Mouse (Mus musculus) retina, postnatal 1 day (tissue): Measurements from ENCODE around the gene Cdk4.

ENCODE experiments used
- DNase-seq: peaks from one replicate; pipeline ENCODE4 v3.0.0-alpha.2; 2012

The Cdk4 gene

DNA sequence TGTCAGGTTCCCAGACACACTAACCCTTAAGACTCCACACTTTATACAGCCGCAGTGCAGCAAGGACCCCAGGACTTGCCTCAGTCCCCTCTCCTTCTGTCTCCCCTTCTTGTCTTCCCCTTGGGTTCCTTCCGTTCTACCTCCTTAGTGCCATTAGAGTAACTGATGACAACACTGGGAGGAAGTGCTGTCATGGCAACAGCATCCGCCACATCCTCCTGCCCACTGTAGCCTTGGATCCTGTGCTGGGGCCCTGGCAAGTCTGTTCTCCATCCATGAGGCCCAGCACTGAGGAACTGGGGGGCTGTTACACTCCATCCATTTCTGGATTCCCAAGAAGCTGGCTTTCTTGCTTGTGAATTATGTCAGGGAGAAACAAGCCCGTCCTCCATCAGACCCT lies 12.7 kb downstream of the Cdk4 start:
- DNase-seq, result no peak

DNA sequence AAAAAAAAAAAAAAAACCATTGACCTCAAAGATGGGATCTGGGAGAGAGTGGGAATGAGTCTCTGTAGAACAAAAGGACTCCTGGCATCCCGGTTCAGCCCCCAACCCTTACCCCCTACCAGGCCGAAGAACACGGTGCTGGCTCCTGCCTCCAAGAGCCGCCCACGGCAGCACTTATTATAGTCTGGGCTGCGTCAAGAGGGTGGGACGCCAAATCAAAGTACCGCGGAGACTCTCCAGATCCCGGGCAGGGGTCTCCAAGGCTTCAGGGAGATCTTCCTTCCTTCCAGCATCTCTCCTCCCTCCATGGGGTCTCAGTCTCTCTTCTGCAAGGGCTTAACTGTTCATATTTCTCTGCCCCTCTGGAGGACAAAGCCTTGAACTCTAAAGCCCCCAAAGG lies 14.2 kb downstream of the Cdk4 start:
- DNase-seq, result no peak

- DNase-seq, result peak; percentile 56
These were observed 14.8 kb downstream of the Cdk4 start for GRCm38 (mm10) chr10:127078001-127078676.

DNA sequence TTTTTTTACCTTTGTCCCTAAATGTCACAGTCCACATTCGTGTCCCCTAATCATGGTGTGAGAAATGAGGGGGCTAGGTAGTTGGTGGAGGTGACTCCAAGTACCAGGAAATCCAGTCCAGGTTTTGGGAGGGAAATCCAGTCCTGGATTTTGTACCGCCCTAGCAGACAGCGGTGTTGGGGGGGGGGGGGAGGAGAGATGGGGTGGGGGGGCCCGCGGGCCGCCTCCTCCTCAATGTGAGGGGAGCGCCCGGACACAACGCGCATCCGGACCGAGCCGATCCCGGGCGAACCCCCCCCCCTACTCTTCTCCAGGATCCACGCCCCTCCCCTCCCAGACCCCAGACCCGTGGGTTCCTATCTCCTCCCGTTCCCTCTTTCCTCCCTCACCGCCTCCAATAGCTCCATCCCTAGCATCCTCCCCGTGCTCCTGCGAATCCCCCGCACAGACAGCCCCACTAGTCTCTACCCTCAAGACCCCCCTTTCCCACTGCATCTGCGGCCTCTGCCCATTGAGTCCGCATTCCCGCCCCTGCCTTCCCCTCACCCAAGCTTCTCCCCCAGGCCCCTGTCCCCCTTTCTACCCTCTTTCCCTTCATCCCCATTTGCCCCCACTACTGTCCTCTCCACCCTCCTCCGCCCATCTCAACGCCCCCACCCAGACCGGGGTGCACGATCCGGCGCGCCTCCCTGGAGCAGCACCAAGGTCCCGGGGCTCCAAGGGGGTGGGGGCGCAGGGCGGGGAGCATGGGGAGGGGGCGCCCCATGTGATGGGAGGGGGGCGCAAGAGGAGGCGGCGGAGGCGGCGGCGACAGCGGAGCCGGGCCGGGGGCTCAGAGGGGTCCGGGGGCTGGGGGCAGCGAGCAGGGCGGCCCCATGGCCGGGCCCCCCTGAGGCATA lies 15.6 kb downstream of the Cdk4 start:
- peak; percentile 81 for DNase-seq

DNA sequence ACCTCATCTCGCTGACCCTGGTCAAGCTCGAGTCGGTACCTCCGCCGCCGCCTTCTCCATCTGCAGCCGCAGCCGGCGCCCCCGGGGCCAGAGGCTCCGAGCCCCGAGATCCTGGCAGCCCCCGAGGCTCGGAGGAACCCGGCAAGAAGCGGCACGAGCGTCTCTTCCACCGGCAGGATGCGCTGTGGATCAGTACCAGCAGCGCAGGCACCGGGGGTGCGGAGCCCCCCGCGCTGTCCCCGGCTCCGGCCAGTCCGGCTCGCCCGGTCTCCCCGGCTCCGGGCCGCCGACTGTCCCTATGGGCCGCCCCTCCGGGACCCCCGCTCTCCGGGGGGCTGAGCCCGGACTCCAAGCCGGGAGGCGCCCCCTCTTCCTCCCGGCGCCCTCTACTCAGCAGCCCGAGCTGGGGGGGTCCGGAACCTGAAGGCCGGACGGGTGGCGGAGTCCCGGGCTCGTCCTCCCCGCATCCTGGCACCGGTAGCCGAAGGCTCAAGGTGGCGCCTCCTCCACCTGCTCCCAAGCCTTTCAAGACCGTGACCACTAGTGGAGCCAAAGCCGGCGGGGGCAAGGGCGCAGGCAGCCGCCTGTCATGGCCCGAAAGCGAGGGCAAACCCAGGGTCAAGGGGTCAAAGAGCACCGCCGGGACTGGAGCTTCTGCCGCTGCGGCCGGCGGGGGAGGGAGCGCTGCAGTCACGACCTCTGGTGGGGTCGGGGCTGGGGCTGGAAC lies 16.5 kb downstream of the Cdk4 start:
- DNase-seq, result peak; percentile 58

- peak; percentile 27 for DNase-seq
These were observed 17.8 kb downstream of the Cdk4 start for GRCm38 (mm10) chr10:127080901-127081780.

DNA sequence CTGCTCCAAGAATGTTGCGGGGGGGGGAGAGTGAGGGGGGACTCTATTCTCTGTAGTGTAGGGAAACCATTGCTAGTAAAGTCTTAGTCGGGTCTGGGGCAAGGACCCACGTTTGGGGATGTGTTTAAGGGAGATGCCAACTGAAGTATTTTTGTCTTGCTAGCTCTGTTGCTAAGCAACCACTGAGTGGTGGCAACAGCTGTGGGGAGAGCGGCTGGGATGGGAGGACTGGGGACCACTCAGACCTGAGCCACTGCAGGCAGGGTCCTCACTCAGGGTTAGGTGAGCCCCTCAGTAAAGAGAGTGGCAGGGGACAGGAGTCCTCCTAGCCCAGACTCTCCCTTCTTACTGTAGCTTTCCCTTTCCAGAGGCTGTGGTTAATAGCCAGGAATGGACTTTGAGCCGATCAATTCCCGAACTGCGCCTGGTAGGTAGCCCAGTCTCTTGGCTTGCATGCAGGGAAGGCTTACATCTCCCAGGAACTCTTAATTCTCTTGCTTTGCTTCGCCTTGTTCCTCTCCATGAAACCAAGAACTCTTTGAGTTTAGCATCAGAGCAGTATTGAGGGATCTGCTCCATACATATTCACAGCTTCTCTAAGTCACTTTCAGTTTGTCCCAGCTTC lies 18.8 kb downstream of the Cdk4 start:
- DNase-seq, result peak; percentile 73

DNA sequence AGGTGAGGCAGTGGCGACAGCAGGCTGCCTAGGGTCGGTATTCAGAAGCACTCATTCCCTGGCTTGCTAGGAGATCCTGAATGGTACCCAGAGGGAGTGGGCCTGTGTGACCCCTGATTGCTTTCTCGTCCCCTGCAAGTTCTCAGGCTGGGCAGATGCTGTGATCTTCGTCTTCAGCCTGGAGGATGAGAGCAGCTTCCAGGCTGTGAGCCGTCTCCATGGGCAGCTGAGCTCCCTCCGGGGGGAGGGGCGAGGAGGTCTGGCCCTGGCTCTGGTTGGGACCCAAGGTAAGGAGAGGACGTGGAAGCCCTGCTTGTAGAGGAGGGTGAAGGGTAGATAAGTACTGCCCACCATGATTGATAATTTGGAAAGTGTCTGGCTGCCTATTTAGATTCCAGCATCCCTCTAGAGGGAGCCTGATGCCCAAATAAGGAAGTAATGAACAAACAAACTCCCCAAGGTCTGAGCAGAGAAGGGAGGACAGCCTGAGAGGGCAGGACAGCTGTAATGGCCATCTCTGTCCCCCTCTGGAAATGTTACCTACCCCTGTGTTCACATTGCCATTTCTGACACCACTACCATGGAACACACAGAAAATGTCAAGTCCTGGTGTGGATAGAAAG lies 20.1 kb downstream of the Cdk4 start:
- DNase-seq, result no peak

DNA sequence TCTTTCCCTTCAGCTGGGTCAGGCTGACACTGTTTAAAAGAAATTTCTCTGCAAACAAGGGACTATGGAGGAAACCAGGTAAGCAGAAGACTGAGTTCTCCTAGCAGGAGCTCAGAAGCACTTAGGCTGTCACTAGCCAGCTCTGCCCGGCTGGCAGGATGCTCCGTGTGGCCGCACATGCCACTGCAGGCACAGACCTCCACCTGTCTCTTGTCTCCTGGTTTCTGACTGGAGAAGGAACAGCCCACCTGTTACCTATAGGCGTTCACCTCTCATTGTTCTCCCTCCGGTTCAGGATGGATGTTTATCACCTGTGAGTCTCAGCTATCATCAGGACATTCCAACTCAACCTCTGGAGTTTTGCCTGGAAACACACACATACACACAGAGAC lies 20.6 kb downstream of the Cdk4 start:
- DNase-seq, result no peak

GRCm38 (mm10) chr10:127085052-127085451 lies 21.7 kb downstream of the Cdk4 start:
- no peak for DNase-seq

- DNase-seq, result no peak
These were observed 22.3 kb downstream of the Cdk4 start for GRCm38 (mm10) chr10:127085633-127086032.

- peak; percentile 62 for DNase-seq
These were observed 27.5 kb downstream of the Cdk4 start for GRCm38 (mm10) chr10:127090560-127091411.

DNA sequence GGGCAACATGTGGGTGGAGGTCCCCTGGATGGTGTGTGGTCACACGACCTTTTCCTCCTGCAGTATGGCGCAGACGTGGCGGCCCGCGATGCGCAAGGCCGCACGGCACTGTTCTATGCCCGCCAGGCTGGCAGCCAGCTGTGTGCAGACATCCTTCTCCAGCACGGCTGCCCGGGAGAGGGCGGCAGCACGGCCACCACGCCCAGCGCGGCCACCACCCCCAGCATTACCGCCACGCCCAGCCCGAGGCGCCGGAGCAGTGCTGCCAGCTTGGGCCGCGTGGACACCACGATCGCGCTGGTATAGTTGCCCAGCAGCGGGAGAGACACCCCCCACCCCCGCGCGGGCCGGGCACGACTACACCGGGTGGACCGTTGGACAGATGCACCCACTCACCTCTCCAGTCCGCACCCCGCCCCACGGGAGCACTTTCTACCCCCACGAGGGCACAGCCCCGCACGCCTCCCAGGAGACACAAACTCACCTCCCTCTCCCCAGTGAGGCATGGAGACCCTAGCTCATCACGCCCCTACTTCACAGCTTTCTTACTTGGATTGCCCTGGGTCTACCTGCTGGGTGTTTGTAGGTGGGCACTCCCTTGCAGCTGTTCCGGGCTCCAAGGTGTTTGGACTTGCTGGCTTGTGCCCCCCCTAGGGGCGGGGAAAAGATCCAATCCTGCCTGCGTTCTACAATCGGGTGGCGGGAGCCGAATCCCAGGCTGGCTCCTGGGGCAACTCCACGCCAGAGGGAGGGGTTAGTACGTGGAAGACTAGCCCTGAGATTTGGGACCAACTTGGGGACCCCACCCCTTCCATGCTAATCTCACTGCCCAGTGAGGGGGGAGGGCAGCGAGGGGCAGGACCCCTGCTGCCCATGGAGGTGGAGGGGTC lies 28.4 kb downstream of the Cdk4 start:
- peak; percentile 67 for DNase-seq

- no peak for DNase-seq
These were observed 29.4 kb downstream of the Cdk4 start for GRCm38 (mm10) chr10:127092742-127093141.

DNA sequence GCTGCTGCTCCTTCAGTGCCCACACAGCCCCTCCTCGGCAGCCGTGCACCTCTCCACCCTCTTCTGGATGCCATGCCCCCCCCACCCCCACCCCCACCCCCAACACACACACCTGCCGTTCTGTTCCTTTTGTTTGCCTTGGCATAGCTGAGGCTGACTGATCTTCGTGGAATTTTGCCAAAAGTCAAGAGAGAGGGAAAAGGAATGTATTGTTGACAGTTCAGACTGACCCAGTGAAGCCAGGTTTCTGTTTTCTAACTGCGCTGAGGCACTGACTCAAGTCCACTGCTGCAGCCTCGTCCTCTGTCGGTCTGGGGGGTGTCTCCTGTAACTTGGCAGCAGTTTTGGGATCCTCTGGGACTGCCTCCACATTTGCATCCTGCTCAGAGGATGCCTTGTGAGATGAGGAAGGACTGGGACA lies 31.1 kb downstream of the Cdk4 start:
- DNase-seq, result no peak

- DNase-seq, result no peak
These were observed 35.2 kb downstream of the Cdk4 start for GRCm38 (mm10) chr10:127098514-127098913.

GRCm38 (mm10) chr10:127099191-127099590 lies 35.9 kb downstream of the Cdk4 start:
- no peak for DNase-seq

DNA sequence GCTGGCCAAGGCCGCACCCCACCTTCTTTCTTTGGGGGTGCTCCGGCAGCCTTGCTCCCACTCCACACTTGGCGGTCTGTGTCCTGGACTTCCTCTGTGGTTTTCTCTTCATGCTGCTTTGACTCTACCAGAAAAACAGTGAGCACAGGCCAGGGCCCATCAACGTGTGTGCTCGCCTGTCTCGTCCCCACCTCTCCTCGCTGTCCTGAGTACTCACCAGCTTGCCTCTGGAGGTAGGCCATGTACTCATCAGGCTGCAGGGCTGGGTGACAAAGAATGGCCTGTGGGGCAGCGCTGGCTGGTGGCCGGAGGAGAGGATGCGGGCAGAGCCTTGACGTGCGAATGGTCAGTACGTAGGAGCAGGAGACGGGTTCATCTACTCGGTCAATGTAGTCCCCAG lies 36.5 kb downstream of the Cdk4 start:
- DNase-seq, result no peak

- DNase-seq, result no peak
These were observed 37.1 kb downstream of the Cdk4 start for GRCm38 (mm10) chr10:127100414-127100813.
